21 mouse cellular contexts compared by ENCODE assay signal in the genomic region with DNA sequence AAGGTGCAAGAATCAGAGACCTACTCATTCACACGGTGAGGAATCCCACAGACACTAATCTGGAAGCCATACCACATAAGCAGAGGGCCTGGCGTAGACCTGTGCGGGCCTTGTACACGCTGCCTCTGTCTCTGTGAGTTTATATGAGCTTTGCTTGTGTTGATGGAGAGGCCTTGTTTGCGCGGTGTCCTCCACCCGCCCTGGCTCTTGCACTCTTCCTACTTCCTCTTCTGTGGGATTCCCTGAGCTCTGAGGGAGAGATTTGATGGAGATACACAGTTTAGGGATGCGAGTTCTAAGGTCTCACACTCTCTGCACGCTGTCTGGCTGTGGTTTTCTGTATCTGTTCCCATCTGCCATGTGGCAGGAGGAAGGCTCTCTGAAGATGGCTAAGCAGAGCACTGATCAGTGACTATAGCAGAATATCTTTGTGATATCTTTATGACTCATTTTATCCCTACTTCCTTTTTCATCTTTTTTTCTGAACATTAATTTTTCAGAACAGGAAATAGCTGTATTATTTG.
"Had no signal": no experiment of that assay in that cellular context is flagged by ENCODE, and none has a peak within 500 bp of the region (broad histone marks: within the 10 kb centered on the region; RNA-seq: fewer than 3 reads in every experiment).

No protein-coding gene starts in this region.

- H3K9me3 ChIP-seq: kidney, embryonic 15.5 days; limb, embryonic 15.5 days; midbrain, embryonic 12.5 days; midbrain, embryonic 15.5 days; neural tube, embryonic 12.5 days; stomach, embryonic 15.5 days had no signal

- H3K9ac ChIP-seq: kidney, embryonic 15.5 days; limb, embryonic 12.5 days; limb, embryonic 15.5 days; liver, embryonic 14.5 days; liver, postnatal 0 days; lung, embryonic 14.5 days; midbrain, embryonic 12.5 days; midbrain, embryonic 15.5 days; neural tube, embryonic 12.5 days; stomach, embryonic 15.5 days had no signal

- H3K4me1 ChIP-seq: kidney, embryonic 15.5 days; limb, embryonic 12.5 days; limb, embryonic 15.5 days; midbrain, embryonic 12.5 days; midbrain, embryonic 15.5 days; neural tube, embryonic 12.5 days; stomach, embryonic 15.5 days had no signal

- H3K4me2 ChIP-seq: kidney, embryonic 15.5 days; limb, embryonic 12.5 days; limb, embryonic 15.5 days; liver, embryonic 11.5 days; lung, embryonic 14.5 days; midbrain, embryonic 12.5 days; midbrain, embryonic 15.5 days; neural tube, embryonic 12.5 days; stomach, embryonic 15.5 days had no signal

- H3K4me3 ChIP-seq: kidney, embryonic 15.5 days; limb, embryonic 12.5 days; limb, embryonic 15.5 days; midbrain, embryonic 12.5 days; midbrain, embryonic 15.5 days; neural tube, embryonic 12.5 days; stomach, embryonic 15.5 days had no signal

- DNase-seq: kidney, adult 8-10 months; kidney, postnatal 10 days; kidney, postnatal 36 days; left cerebral cortex, postnatal 4 days; liver, postnatal 0 days; lung, embryonic 14.5 days; lung, postnatal 10 days; lung, postnatal 36 days; retina, postnatal 1 day; right cerebral cortex, postnatal 25 days; spleen, adult 18-20 months; thymus, postnatal 25 days had no signal

- H3K36me3 ChIP-seq: kidney, embryonic 15.5 days; limb, embryonic 12.5 days; limb, embryonic 15.5 days; midbrain, embryonic 12.5 days; midbrain, embryonic 15.5 days; neural tube, embryonic 12.5 days; stomach, embryonic 15.5 days had no signal

- H3K27me3 ChIP-seq: kidney, embryonic 15.5 days; limb, embryonic 12.5 days; limb, embryonic 15.5 days; midbrain, embryonic 12.5 days; midbrain, embryonic 15.5 days; neural tube, embryonic 12.5 days; stomach, embryonic 15.5 days had no signal

- ATAC-seq: liver, postnatal 0 days; midbrain, embryonic 15.5 days had no signal

- H3K27ac ChIP-seq: kidney, embryonic 15.5 days; limb, embryonic 12.5 days; limb, embryonic 15.5 days; liver, embryonic 14.5 days; midbrain, embryonic 12.5 days; midbrain, embryonic 15.5 days; neural tube, embryonic 12.5 days; stomach, embryonic 15.5 days had no signal
